Mouse (Mus musculus) neural tube, embryonic 15.5 days (tissue): ENCODE measurements at regions not wholly inside any gene's neighbourhood (a gene's known extent, or its start where the extent isn't known, plus 50 kb on each side); places are given as distances from the start of the nearest gene placed in this dataset.

ENCODE experiments used
- ATAC-seq: fragments of 200-750 bp; cut with Nextera tagmentation; 2 replicates; pipeline ENCODE4 v1.8.0; 2017; ENCODE audit warnings: mild to moderate bottlenecking, moderate TSS enrichment, moderate library complexity; ENCODE audit not compliant: low FRiP score
- H3K27ac ChIP-seq: fragments of 300-500 bp; sonication (generic); replicated peaks from 2 replicates; pipeline ENCODE4 v1.5.1; 2015; ENCODE audit warnings: mild to moderate bottlenecking, inconsistent platforms
- H3K27me3 ChIP-seq: fragments of 300-500 bp; sonication (generic); replicated peaks from 2 replicates; pipeline ENCODE4 v1.6.1; 2015; ENCODE audit warnings: inconsistent platforms
- H3K36me3 ChIP-seq: fragments of 300-500 bp; sonication (generic); 2 replicates; pipeline ENCODE4 v1.6.1; 2015; ENCODE audit warnings: inconsistent platforms
- H3K4me1 ChIP-seq: fragments of 300-500 bp; sonication (generic); 2 replicates; pipeline ENCODE4 v1.6.1; 2015; ENCODE audit warnings: inconsistent platforms
- H3K4me2 ChIP-seq: fragments of 300-500 bp; sonication (generic); 2 replicates; pipeline ENCODE4 v1.6.1; 2015; ENCODE audit warnings: inconsistent platforms, mild to moderate bottlenecking, moderate library complexity
- H3K4me3 ChIP-seq: fragments of 300-500 bp; sonication (generic); replicated peaks from 2 replicates; pipeline ENCODE4 v1.5.1; 2015; ENCODE audit warnings: mild to moderate bottlenecking, inconsistent platforms
- H3K9ac ChIP-seq: fragments of 300-500 bp; sonication (generic); replicated peaks from 2 replicates; pipeline ENCODE4 v1.6.1; 2015; ENCODE audit warnings: mild to moderate bottlenecking, inconsistent platforms
- H3K9me3 ChIP-seq: fragments of 300-500 bp; sonication (generic); replicated peaks from 2 replicates; pipeline ENCODE4 v1.6.1; 2016; ENCODE audit warnings: inconsistent platforms
- WGBS: fragments of 180-500 bp; shearing (Covaris S2); methylation state at CpG from one replicate; pipeline ENCODE4 v1.1.7; 2015; ENCODE audit warnings: mixed read lengths; 5-methylcytosine and 5-hydroxymethylcytosine counted together

- Histone ChIP-seq H3K9ac (no peak overlapping the region), H3K36me3 (no peaks in the 10 kb centered on the region), H3K4me1 (no peaks in the 10 kb centered on the region), H3K27ac (no peak overlapping the region), H3K4me3 (no peak overlapping the region), H3K27me3 (no peaks in the 10 kb centered on the region), H3K4me2 (no peak overlapping the region), H3K9me3 (no peaks in the 10 kb centered on the region)
- 49% methylated on average over 5 of the region's 5 CpGs for WGBS
- ATAC-seq: no peak
Observed at GRCm38 (mm10) chr15:86631376-86631775, 417.1 kb downstream of the Tbc1d22a start.

DNA sequence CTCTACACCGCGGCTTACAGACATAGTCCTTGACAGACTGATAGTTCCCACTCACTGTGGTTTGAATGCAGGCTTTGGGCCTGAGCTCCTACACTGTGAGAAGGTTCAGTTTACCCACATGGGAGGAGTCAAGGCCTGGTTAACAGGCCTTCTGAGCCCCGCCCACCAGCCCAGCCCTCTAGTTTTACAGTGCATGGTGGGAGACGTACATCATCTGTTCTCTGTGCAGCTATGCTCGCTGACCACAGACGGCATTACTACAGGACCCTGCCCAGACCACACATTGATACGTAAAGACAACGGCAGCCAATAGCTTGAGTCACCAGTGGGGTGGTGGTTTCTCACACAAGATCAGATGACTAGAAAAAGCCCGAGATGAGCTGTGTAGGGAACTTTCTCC, 431.0 kb downstream of the Tbc1d22a start:
- H3K4me3 ChIP-seq: no peak overlapping the region
- H3K27me3 ChIP-seq: no peaks in the 10 kb centered on the region
- no peak for ATAC-seq
- H3K4me2 ChIP-seq: no peak overlapping the region
- no peaks in the 10 kb centered on the region for H3K9me3 ChIP-seq
- no peaks in the 10 kb centered on the region for H3K4me1 ChIP-seq
- no peaks in the 10 kb centered on the region for H3K36me3 ChIP-seq
- H3K9ac ChIP-seq: no peak overlapping the region
- WGBS: 82% methylated on average over 9 of the region's 9 CpGs
- no peak overlapping the region for H3K27ac ChIP-seq

DNA sequence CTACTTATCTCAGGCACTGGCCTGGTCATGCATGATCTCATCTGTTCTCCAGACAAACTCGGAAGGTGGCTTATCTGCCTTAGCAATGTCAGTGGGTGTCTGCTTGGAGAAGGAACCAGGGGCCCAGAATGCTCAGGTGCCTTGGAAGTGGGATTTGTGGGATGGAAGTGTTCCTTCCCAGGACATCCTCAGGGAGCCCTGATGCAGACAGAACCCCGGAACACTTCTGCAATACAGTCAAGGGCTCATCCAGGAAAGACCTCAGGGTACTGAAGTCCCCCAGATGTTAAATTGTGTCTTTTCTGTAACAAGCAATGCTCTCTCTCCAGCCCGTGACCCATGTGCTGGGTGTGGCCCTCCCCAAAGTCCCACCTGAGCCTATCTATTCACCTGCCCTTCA, 433.9 kb downstream of the Tbc1d22a start:
- H3K9me3 ChIP-seq: no peaks in the 10 kb centered on the region
- H3K27ac ChIP-seq: no peak overlapping the region
- ATAC-seq: no peak
- 77% methylated on average over 3 of the region's 3 CpGs for WGBS
- H3K4me1 ChIP-seq: no peaks in the 10 kb centered on the region
- no peaks in the 10 kb centered on the region for H3K27me3 ChIP-seq
- no peaks in the 10 kb centered on the region for H3K36me3 ChIP-seq
- no peak overlapping the region for H3K4me2 ChIP-seq
- no peak overlapping the region for H3K4me3 ChIP-seq
- no peak overlapping the region for H3K9ac ChIP-seq

GRCm38 (mm10) chr15:86673096-86673520, 458.8 kb downstream of the Tbc1d22a start:
- no peaks in the 10 kb centered on the region for H3K9me3 ChIP-seq
- no peak overlapping the region for H3K4me3 ChIP-seq
- WGBS: 22% methylated on average over 9 of the region's 9 CpGs
- peaks cover 9% of the 10 kb centered on the region for H3K4me1 ChIP-seq
- no peak overlapping the region for H3K9ac ChIP-seq
- no peak for ATAC-seq
- H3K4me2 ChIP-seq: no peak overlapping the region
- H3K27ac ChIP-seq: no peak overlapping the region
- no peaks in the 10 kb centered on the region; the same call in 1 of the 2 replicates for H3K27me3 ChIP-seq
- no peaks in the 10 kb centered on the region for H3K36me3 ChIP-seq

GRCm38 (mm10) chr15:86677016-86677415, 462.8 kb downstream of the Tbc1d22a start:
- H3K9ac ChIP-seq: no peak overlapping the region
- WGBS: 73% methylated on average over 7 of the region's 7 CpGs
- no peaks in the 10 kb centered on the region for H3K36me3 ChIP-seq
- no peaks in the 10 kb centered on the region for H3K27me3 ChIP-seq
- no peak for ATAC-seq
- H3K4me2 ChIP-seq: no peak overlapping the region
- H3K4me3 ChIP-seq: no peak overlapping the region
- peaks cover 14% of the 10 kb centered on the region for H3K4me1 ChIP-seq
- no peaks in the 10 kb centered on the region for H3K9me3 ChIP-seq
- no peak overlapping the region for H3K27ac ChIP-seq

DNA sequence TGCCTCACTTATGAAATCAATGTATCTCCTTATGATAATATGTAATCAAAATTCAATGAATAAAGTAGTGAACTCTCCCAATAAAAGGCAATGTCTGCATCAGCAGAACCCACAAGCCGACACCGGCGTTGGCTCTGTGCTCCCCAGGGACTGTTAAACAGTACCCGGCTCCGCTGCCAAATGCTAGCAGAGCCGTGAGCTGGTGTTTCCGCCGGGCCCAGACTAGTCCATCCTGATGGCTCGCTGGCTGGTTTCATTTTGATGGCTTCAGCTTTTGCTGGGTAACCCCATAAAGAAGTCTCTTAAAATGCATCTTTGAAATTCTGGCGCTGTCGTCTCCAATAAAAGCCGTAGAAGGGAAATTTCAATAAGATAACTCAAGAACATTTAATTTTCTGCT, 468.8 kb downstream of the Tbc1d22a start:
- H3K36me3 ChIP-seq: no peaks in the 10 kb centered on the region
- peaks cover 18% of the 10 kb centered on the region for H3K4me1 ChIP-seq
- H3K4me2 ChIP-seq: no peak overlapping the region
- WGBS: 46% methylated on average over 12 of the region's 12 CpGs
- no peak overlapping the region for H3K9ac ChIP-seq
- H3K27me3 ChIP-seq: no peaks in the 10 kb centered on the region
- no peak for ATAC-seq
- no peaks in the 10 kb centered on the region for H3K9me3 ChIP-seq
- H3K4me3 ChIP-seq: no peak overlapping the region
- no peak overlapping the region for H3K27ac ChIP-seq

DNA sequence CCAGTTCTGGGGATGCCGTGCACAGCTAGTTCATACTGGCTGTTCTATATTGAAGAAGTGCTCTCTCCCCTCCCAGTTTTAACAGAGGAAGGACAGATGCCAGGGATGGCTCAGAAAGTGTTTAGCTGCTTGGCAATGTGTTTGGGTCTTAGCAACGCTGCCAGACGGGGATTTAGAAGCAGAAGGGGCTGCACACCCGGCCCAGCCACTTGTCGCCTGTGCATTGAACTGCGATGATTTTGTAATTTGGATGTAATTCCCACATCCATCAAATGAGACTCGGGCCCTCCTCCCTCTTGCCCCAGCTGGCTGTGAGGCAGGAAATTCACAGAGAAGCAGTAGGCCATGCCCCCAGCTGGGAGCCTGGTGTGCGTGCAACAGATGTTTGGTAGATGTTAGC, 475.4 kb downstream of the Tbc1d22a start:
- no peak for ATAC-seq
- Histone ChIP-seq H3K27ac (no peak overlapping the region), H3K9me3 (no peaks in the 10 kb centered on the region), H3K36me3 (no peaks in the 10 kb centered on the region), H3K4me2 (no peak overlapping the region), H3K9ac (no peak overlapping the region), H3K27me3 (no peaks in the 10 kb centered on the region), H3K4me1 (no peaks in the 10 kb centered on the region), H3K4me3 (no peak overlapping the region)
- WGBS: 53% methylated on average over 8 of the region's 8 CpGs

GRCm38 (mm10) chr15:86696806-86697205, 482.5 kb downstream of the Tbc1d22a start:
- Histone ChIP-seq H3K4me3 (no peak overlapping the region), H3K27me3 (no peaks in the 10 kb centered on the region), H3K36me3 (no peaks in the 10 kb centered on the region), H3K9ac (no peak overlapping the region), H3K4me2 (no peak overlapping the region), H3K27ac (no peak overlapping the region), H3K9me3 (no peaks in the 10 kb centered on the region), H3K4me1 (no peaks in the 10 kb centered on the region)
- ATAC-seq: no peak
- 62% methylated on average over 4 of the region's 4 CpGs for WGBS

- 94% methylated on average over 2 of the region's 2 CpGs for WGBS
- no peaks in the 10 kb centered on the region for H3K36me3 ChIP-seq
- H3K4me2 ChIP-seq: no peak overlapping the region
- no peak for ATAC-seq
- no peak overlapping the region for H3K27ac ChIP-seq
- H3K27me3 ChIP-seq: no peaks in the 10 kb centered on the region
- H3K9ac ChIP-seq: no peak overlapping the region
- no peak overlapping the region for H3K4me3 ChIP-seq
- H3K9me3 ChIP-seq: no peaks in the 10 kb centered on the region
- H3K4me1 ChIP-seq: peaks cover 7% of the 10 kb centered on the region; the same call in 1 of the 2 replicates
Observed at GRCm38 (mm10) chr15:86710429-86710828, 496.2 kb downstream of the Tbc1d22a start.

- no peak overlapping the region for H3K4me3 ChIP-seq
- H3K4me1 ChIP-seq: peaks cover 6% of the 10 kb centered on the region; the same call in 1 of the 2 replicates
- H3K27ac ChIP-seq: no peak overlapping the region
- 43% methylated on average over 9 of the region's 9 CpGs for WGBS
- ATAC-seq: no peak
- no peak overlapping the region for H3K9ac ChIP-seq
- no peaks in the 10 kb centered on the region for H3K9me3 ChIP-seq
- H3K4me2 ChIP-seq: no peak overlapping the region
- no peaks in the 10 kb centered on the region for H3K27me3 ChIP-seq
- no peaks in the 10 kb centered on the region for H3K36me3 ChIP-seq
Observed at GRCm38 (mm10) chr15:86718376-86718775, 504.1 kb downstream of the Tbc1d22a start.

- Histone ChIP-seq H3K4me2 (no peak overlapping the region), H3K4me3 (no peak overlapping the region), H3K9me3 (no peaks in the 10 kb centered on the region), H3K27me3 (no peaks in the 10 kb centered on the region), H3K27ac (no peak overlapping the region), H3K36me3 (no peaks in the 10 kb centered on the region), H3K9ac (no peak overlapping the region), H3K4me1 (peaks cover 6% of the 10 kb centered on the region; the same call in 1 of the 2 replicates)
- no peak for ATAC-seq
- WGBS: 90% methylated on average over 12 of the region's 12 CpGs
Observed at GRCm38 (mm10) chr15:86719088-86719487, 504.8 kb downstream of the Tbc1d22a start.

DNA sequence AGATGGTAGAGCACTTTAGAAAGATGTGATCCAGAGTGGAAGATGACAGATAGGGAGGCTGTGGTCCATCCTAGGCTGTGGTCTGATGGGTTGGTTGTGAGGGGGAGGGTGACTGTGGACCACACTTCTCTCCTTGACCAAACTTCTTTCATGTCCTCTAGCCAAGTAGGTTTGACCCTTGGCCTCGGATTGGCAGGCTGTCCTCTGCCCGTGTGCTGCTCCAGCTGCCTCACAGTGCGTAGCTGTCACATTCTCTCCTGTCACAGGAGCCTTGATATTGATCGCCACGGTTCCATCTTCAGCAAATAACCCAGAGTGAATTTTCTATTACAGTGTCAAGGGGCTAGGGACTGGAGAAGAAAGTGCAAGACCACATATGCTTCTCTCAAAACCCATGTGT, 506.9 kb downstream of the Tbc1d22a start:
- Histone ChIP-seq H3K4me1 (peaks cover 6% of the 10 kb centered on the region; the same call in 1 of the 2 replicates), H3K36me3 (no peaks in the 10 kb centered on the region), H3K9me3 (no peaks in the 10 kb centered on the region), H3K27ac (no peak overlapping the region), H3K4me3 (no peak overlapping the region), H3K4me2 (no peak overlapping the region), H3K27me3 (no peaks in the 10 kb centered on the region), H3K9ac (no peak overlapping the region)
- no peak for ATAC-seq
- 81% methylated on average over 5 of the region's 5 CpGs for WGBS

DNA sequence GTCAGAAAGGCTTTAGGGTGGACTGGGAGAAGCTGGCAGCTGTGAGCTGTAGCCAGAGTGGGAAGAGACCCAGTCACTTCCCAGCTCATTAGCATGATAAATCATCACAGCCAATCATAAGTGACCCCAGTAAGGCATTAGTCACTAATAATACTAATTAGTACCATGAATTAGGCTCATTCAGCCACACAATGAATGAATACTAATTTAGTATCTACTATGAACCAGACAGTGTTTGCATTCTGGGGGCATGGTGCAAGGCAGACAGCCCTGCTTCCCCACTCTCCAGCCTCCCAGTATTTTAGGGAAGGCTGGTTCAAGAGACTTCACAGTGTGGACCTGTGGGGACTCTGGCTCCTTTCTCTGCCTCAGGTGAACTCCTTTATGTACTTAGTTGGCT, 523.7 kb downstream of the Tbc1d22a start:
- H3K4me3 ChIP-seq: no peak overlapping the region
- ATAC-seq: no peak
- H3K27ac ChIP-seq: no peak overlapping the region
- no peaks in the 10 kb centered on the region for H3K27me3 ChIP-seq
- peaks cover 6% of the 10 kb centered on the region; the same call in 1 of the 2 replicates for H3K4me1 ChIP-seq
- no peak overlapping the region for H3K4me2 ChIP-seq
- H3K9ac ChIP-seq: no peak overlapping the region
- no peaks in the 10 kb centered on the region for H3K36me3 ChIP-seq
- H3K9me3 ChIP-seq: no peaks in the 10 kb centered on the region
